Mouse (Mus musculus) monocyte, adult 5-6 weeks (primary cell): ENCODE measurements around the gene Gm29735. TPM values are rescaled to one million over a fixed set of nuclear protein-coding genes. Genes with fewer than 3 reads are reported as not detected.
"Not testable (repeated sequence)": the region's sequence is repeated elsewhere in the genome, so short reads cannot be mapped to it uniquely, and the experiment has no call there.

ENCODE experiments used
- ATAC-seq: fragments of 153-309, 156-312 bp; replicated peaks from 2 replicates; pipeline ENCODE4 v1.8.0; 2017; ENCODE audit warnings: mild to moderate bottlenecking; ENCODE audit not compliant: low TSS enrichment, insufficient number of reproducible peaks, severe bottlenecking, poor library complexity, low FRiP score
- total RNA-seq: library from RNA; stranded (forward); fragments of 200-1000, 200-491, 200-594 nt; gene quantifications from 3 replicates; pipeline ENCODE4 v1.2.3, GENCODE M21; 2017

Gene Gm29735
- total RNA-seq, result not detected in 3 replicates

DNA sequence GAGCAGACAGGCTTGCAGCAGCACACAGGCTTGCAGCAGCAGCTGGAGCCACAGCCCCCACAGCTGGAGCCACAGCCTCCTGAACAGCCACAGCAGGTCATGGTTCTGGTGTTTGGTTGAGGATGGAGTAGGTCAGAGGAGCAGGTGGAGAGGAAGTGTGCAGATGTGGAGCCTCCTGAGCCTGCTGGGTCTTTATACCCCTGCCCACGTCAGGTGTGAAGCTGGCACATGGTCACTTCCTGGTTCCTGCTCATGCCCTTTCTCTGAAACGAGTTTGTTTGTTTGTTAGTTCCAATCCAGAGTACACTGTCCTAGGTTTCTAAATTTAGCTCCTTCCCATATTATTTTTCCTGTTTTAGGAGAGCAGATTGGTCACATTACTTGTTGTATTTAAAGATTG lies at the start of gene Gm29735:
TSS of gene Gm29735 (minus strand) at position 101 of the 400 bp plus-strand sequence.
- ATAC-seq, result not testable (repeated sequence)

DNA sequence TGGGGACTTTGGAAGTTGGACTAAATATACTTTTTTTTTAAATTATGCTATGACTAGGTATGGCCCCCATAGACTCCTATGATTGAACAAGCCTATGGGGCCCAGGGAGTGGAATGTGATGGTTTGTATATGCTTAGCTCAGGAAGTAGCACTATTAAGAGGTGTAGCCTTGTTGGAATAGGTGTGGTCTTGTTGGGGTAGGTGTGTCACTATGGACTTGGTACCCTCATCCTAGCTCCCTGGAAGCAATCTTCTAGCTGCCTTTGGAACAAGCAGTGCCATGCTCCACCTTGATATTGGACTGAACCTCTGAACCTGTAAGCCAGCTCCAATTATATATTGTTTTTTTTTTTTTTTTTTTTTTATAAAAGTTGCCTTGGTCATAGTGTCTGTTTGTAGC lies 48.6 kb upstream of the Gm29735 start:
- no peak for ATAC-seq

DNA sequence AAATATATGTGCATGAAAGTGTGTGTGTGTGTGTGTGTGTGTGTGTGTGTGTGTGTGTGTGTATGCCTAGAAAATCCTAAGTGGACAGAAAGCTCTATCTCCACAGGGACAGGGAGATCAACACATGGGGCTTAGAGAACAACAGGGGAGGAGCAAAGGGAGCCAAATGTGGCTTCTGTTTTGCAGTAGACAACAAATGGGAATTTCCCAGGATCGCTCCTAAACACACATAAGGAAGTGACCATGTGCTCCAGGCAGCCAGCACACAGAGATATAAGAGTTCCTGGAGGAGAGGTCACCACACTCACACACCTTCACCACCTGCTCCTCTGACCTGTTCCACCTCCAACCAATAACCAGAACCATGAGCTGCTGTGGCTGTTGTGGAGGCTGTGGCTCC lies 44.2 kb upstream of the Gm29735 start, which contains the start of gene Krtap5-3:
TSS of gene Krtap5-3 (plus strand) at position 301 of the 400 bp plus-strand sequence.
- no peak for ATAC-seq

- ATAC-seq, result no peak
Measured at GRCm38 (mm10) chr7:142198748-142199147, 41.8 kb upstream of the Gm29735 start.

DNA sequence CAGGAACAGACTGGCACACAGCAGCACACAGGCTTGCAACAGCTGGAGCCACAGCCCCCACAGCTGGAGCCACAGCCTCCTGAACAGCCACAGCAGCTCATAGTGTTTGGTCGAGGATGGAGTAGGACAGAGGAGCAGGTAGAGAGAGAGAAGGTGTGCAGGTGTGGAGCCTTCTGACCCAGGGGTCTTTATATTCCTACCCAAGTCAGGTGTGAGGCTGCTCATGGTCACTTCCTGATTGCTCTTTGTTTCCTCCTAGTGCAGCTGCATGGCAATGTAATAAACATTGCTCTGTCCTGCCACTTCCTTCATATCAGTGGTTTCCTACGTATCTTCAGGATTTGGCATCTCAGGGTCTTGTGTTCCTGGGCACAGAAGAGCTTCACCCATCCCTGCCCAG lies 33.4 kb upstream of the Gm29735 start, which contains the start of gene Gm10153:
TSS of gene Gm10153 (minus strand) at position 101 of the 400 bp plus-strand sequence.
- ATAC-seq, result no peak

- no peak for ATAC-seq
Measured at GRCm38 (mm10) chr7:142188156-142188555, 31.2 kb upstream of the Gm29735 start.

DNA sequence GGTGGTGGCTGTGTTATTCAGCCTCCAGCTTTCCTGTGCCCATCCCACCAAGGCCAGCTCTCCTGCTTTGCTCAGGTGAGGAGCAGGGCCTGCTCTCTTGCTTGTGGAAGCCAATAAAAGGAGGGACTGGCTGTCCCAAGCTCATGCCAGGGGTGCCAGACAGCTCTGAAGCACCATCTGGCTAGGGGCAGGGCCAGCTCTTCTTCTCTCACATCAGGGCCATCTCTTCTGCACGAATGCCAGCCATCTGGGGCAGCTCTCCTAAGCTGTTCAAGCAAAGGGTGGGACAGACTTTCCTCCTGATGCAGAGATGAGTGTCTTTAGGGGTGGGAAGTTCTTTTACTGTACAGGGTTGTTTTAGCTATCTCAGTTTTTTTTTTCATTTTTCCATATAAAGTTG lies 24.1 kb upstream of the Gm29735 start:
- ATAC-seq, result no peak

DNA sequence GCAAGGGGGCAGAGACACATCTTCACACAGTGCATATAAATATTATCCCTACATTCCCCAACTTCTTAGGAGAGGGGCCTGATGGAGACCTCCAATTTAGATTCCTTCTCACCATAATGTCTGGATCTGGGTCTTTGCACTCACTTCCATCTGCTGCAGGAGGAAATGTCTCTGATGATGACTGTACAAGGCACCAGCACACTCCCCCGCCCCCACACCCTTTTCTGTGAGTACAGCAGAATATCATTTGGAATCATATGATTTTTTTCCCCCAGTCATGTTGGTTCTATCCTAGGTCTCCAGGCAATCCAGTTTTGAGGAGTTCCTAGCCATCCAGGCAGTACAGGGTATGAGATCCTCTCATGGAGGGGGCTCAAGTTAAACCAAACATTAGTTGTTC lies 21.8 kb upstream of the Gm29735 start:
- no peak for ATAC-seq

DNA sequence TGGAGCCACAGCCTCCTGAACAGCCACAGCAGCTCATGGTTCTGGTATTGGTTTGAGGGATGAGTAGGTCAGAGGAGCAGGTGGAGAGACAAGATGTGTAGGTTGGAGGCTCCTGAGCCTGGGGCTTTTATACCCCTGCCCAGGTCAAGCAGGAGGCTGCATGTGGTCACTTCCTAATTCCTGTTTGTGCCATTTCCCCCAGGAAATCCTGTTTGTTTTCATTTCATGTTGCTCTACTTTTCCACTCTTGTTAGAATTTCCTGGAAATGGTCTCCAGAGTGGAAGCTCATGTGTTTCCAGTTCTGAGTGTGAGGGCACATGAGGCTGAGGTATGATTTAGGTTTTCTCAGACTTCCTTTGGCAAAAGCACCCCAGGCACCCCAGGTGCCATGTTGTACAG lies 19.0 kb upstream of the Gm29735 start, which contains the start of gene Krtap5-2:
TSS of gene Krtap5-2 (minus strand) at position 101 of the 400 bp plus-strand sequence.
- not testable (repeated sequence) for ATAC-seq

GRCm38 (mm10) chr7:142169836-142170235 lies 12.9 kb upstream of the Gm29735 start:
- ATAC-seq, result no peak

GRCm38 (mm10) chr7:142165639-142166038 lies 8.7 kb upstream of the Gm29735 start, which contains the start of gene Gm4553:
Gm4553 (minus strand) TSS chr7:142165739.
- ATAC-seq, result not testable (repeated sequence)

GRCm38 (mm10) chr7:142159366-142159765 lies 2.5 kb upstream of the Gm29735 start:
- no peak for ATAC-seq

GRCm38 (mm10) chr7:142155308-142155707 lies 1.6 kb downstream of the Gm29735 start:
- ATAC-seq, result no peak

DNA sequence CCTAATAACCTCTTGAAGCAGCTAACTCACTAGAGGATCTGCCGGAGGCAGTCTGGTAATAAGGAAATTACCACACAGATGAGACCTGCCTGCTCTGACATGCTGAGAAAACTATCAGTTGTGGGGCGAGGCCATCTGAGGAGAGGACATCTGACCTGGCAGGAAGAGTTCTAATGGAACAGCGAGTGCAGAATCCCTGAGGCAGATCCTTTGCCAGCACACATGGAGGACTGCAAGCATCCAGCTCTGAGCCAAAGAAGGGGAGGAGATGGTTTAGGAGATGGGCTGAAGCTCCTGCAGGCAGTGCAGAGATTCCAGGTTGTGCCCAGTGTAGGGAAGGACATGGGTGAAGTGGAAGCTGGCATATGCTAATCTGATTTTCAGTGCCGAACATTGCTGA lies 4.7 kb downstream of the Gm29735 start:
- no peak for ATAC-seq

DNA sequence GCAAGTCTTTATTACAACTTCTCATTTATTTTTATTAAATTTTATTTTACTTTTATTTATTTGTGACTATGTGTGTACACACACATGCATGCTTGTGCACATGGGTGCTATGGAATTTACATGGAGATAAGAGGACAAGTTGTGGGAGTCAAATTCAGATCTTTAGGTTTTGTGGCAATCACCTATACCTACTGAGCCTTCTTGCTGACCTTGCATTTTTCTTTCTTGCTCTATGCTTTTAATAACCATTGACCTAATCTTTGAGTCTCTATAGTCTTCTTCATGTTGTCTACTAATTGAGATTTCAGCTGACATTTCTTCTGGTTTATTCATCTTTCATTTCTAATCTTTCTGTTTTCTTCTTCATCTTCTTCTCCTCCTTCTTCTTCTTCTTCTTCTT lies 8.3 kb downstream of the Gm29735 start:
- ATAC-seq, result no peak

DNA sequence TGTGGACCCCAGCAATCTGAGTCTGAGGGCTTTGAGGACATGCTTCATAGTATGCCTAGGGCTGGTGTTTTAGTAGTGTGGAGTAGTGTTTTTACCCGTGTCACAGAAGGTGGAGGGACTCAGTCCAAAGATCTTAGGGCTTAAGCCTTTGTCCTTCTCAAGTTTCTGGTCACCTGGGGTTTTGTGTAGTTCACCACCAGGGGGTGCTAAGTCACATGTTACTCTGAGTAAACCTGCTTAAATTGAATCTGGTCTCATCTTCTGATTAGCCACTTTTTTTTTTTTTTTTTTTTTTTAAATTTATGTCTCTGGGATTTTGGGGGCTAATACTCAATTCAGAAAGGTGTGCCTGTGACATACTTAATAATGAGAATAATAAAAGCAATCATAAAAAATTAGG lies 10.9 kb downstream of the Gm29735 start:
- ATAC-seq, result no peak

GRCm38 (mm10) chr7:142145413-142145940 lies 11.4 kb downstream of the Gm29735 start:
- no peak for ATAC-seq

DNA sequence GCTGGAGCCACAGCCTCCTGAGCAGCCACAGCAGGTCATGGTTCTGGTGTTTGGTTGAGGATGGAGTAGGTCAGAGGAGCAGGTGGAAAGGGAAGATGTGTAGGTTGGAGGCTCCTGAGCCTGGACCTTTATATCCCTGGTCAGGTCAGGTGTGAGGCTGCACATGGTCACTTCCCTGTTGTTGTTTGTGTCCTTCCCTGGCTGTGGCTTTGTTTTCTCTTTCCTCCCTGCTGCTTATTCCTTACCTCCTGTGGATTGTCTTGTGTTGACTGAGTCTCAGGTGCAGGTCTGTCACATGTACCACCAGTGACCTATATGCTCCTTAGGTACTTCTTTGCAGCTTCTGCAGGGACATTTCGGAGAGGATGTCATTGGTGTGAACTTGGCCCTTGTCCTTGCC lies 12.4 kb downstream of the Gm29735 start, which contains the start of gene Gm45337:
TSS of gene Gm45337 (minus strand) at position 101 of the 400 bp plus-strand sequence.
- no peak for ATAC-seq

DNA sequence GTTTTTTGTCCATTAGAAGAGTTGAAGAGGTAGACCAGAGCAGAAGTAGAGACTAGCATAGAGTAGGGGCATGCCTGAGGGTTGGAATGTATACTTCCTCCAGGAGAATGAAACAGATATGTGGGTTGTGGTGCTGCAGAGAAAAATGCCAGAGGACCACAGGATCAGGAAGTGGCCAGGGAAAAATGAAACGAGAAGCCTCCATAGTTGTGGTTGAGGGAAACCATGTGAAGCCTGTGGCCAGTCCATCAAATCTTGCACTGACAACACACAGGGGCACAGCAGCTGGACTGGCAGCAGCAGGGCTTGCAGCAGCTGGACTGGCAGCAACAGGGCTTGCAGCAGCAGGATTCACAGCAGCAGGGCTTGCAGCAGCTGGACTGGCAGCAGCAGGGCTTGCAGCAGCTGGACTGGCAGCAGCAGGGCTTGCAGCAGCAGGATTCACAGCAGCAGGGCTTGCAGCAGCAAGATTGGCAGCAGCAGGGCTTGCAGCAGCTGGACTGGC lies 13.4 kb downstream of the Gm29735 start:
- ATAC-seq, result not testable (repeated sequence)

DNA sequence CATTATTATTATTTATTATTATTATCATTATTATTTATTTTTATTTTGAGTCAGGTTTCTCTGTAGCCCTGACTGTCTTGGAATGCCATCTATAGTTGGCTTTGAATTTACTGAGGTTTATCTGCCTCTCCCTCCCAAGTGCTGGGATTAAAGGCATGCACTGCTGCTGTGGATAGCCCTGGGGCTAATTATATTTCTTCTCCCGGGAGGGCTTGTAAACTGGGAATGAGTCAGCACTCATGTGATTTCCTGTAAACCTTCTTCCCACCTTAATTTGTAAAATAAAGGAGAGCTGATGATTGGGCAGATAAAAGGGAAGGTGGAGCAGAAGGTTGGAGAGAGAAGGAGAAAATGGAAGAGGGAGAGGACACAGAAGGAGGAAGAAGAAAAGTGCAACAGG lies 16.2 kb downstream of the Gm29735 start:
- ATAC-seq, result no peak
